Mouse (Mus musculus) stomach, postnatal 0 days (tissue): ENCODE results near the gene Gm44805. TPM values are rescaled to one million over a fixed set of nuclear protein-coding genes. Genes with fewer than 3 reads are reported as not detected.
A peak's percentile ranks its signal among the peaks of the same experiment; 100 is the strongest.

ENCODE experiments used
- ATAC-seq: fragments of 200-750 bp; cut with Nextera tagmentation; 2 replicates; pipeline ENCODE4 v1.8.0; 2017; ENCODE audit not compliant: low FRiP score, low TSS enrichment
- DNase-seq: peaks from one replicate; pipeline ENCODE4 v3.0.0-alpha.2; 2016; ENCODE audit warnings: low spot score
- H3K27ac ChIP-seq: fragments of 300-500 bp; sonication (generic); replicated peaks from 2 replicates; pipeline ENCODE4 v1.5.1; 2014; ENCODE audit warnings: mild to moderate bottlenecking, control low read depth
- H3K27me3 ChIP-seq: fragments of 300-500 bp; sonication (generic); 2 replicates; pipeline ENCODE4 v1.6.1; 2014; ENCODE audit warnings: low read length; ENCODE audit not compliant: control insufficient read depth, insufficient read depth
- H3K36me3 ChIP-seq: fragments of 300-500 bp; sonication (generic); 2 replicates; pipeline ENCODE4 v1.6.1; 2014; ENCODE audit warnings: low read length, mixed read lengths; ENCODE audit not compliant: control insufficient read depth, insufficient read depth
- H3K4me1 ChIP-seq: fragments of 300-500 bp; sonication (generic); replicated peaks from 2 replicates; pipeline ENCODE4 v1.6.1; 2014; ENCODE audit warnings: antibody characterized with exemption; ENCODE audit not compliant: control insufficient read depth, insufficient read depth
- H3K4me2 ChIP-seq: fragments of 300-500 bp; sonication (generic); replicated peaks from 2 replicates; pipeline ENCODE4 v1.6.1; 2014; ENCODE audit warnings: low read depth, mild to moderate bottlenecking, control low read depth, moderate library complexity
- H3K4me3 ChIP-seq: fragments of 300-500 bp; sonication (generic); 2 replicates; pipeline ENCODE4 v1.5.1; 2014; ENCODE audit warnings: low read depth, low read length, control low read depth
- H3K9ac ChIP-seq: fragments of 300-500 bp; sonication (generic); 2 replicates; pipeline ENCODE4 v1.6.1; 2014; ENCODE audit warnings: mild to moderate bottlenecking, low read length, control low read depth, mixed read lengths
- H3K9me3 ChIP-seq: fragments of 300-500 bp; sonication (generic); 2 replicates; pipeline ENCODE4 v1.6.1; 2016; ENCODE audit warnings: low read length; ENCODE audit not compliant: control insufficient read depth
- CTCF ChIP-seq: IDR thresholded peaks from 2 replicates; pipeline ENCODE4 v1.5.1; 2016; ENCODE audit warnings: antibody characterized with exemption, low read depth, mild to moderate bottlenecking, moderate library complexity
- EP300 ChIP-seq: optimal IDR thresholded peaks from 2 replicates; pipeline ENCODE3; 2016; ENCODE audit warnings: antibody characterized with exemption
- WGBS: fragments of 180-500 bp; shearing (Covaris S2); extraction: QIAGEN DNeasy Blood & Tissue Kit; methylation state at CpG from one replicate; pipeline ENCODE4 v1.1.7; 2014; 5-methylcytosine and 5-hydroxymethylcytosine counted together
- polyA plus RNA-seq: library from polyadenylated mRNA; unstranded; fragments of >200 nt; fragmentation: Nextera tagmentation; extraction: Ambion mirVana; gene quantifications from 2 replicates; pipeline ENCODE4 v1.2.1, GENCODE M21; 2015

Gm44805 gene
- polyA plus RNA-seq, 1 experiment from 2014 or later: not detected

DNA sequence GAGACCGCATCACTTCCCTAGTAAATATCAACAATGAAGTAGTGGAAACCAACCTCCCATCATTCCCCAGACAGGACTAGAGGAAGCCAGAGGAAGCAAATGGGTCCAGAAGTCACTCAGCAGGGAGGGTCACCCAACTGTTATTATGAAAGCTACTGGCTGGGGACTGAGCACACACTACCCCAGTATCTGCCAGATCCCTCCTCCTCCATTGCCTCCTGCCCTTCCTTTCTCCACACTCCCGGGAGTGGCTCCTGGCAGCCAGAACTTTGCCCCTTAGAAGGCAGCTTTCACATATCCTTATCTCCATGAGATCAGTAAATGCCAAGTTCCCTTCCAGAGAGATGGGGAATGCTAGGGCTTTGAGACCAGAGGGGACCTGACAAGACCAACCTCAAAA is 57.8 kb downstream of the Gm44805 start:
- Histone ChIP-seq H3K4me2 (no peak overlapping the region), H3K27ac (no peak overlapping the region), H3K36me3 (no peaks in the 10 kb centered on the region), H3K9ac (no peak overlapping the region), H3K4me3 (no peak overlapping the region), H3K4me1 (no peaks in the 10 kb centered on the region), H3K9me3 (no peaks in the 10 kb centered on the region), H3K27me3 (no peaks in the 10 kb centered on the region)
- no peak for ATAC-seq
- no peak for TF ChIP-seq CTCF
- no peak for TF ChIP-seq EP300
- peak; percentile 41 for DNase-seq
- 54% methylated on average over 2 of the region's 2 CpGs for WGBS

DNA sequence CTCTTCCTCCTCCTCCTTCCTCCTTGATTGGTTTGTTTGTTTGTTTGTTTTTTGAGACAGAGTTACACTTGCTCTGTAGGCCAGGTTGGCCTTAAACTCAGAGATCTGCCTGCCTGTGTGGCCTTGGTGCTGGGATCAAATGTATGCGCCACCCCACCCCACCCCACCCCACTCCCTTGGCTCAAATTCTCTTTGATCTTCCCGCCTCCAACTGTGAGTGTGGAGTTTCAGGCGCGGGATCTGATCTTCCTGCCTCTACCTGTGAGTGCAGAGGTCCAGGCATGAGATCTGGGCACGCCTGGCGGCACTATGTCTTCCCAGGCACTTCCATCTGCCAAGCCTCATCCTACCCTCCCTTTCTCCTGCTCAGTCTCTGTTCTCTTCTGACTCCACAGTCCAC is 59.0 kb downstream of the Gm44805 start:
- no peak overlapping the region for H3K9ac ChIP-seq

More for the DNA sequence above, 59.0 kb downstream of the Gm44805 start:
- H3K4me3 ChIP-seq: no peak overlapping the region
- no peak overlapping the region for H3K4me2 ChIP-seq
- TF ChIP-seq EP300: no peak
- TF ChIP-seq CTCF: no peak
- no peaks in the 10 kb centered on the region for H3K27me3 ChIP-seq
- H3K27ac ChIP-seq: no peak overlapping the region
- no peak for ATAC-seq
- H3K36me3 ChIP-seq: no peaks in the 10 kb centered on the region
- WGBS: 36% methylated on average over 6 of the region's 6 CpGs
- H3K9me3 ChIP-seq: no peaks in the 10 kb centered on the region
- no peak for DNase-seq
- H3K4me1 ChIP-seq: no peaks in the 10 kb centered on the region

Other genes with a start within 250 kb of the Gm44805 start
- 5.2 and 5.3 TPM in 2 replicates for gene Mark4, start 222.6 kb downstream of the Gm44805 start, polyA plus RNA-seq
- gene Exoc3l2, start 218.1 kb downstream of the Gm44805 start, polyA plus RNA-seq: 0.97 and 1.1 TPM in 2 replicates
- gene Bloc1s3, start 173.1 kb downstream of the Gm44805 start, polyA plus RNA-seq: 3.2 and 3.7 TPM in 2 replicates
- 113 and 123 TPM in 2 replicates for gene Trappc6a, start 173.0 kb downstream of the Gm44805 start, polyA plus RNA-seq
- 30.8 and 33.0 TPM in 2 replicates for gene Nkpd1, start 163.6 kb downstream of the Gm44805 start, polyA plus RNA-seq
- 16.5 and 21.2 TPM in 2 replicates for gene Ppp1r37, start 118.3 kb downstream of the Gm44805 start, polyA plus RNA-seq
- gene Zfp296, start 104.1 kb downstream of the Gm44805 start, polyA plus RNA-seq: 3.7 and 5.0 TPM in 2 replicates
- gene Gemin7, start 103.8 kb downstream of the Gm44805 start, polyA plus RNA-seq: 108 and 114 TPM in 2 replicates
- gene Clasrp, start 76.9 kb downstream of the Gm44805 start, polyA plus RNA-seq: 19.0 and 21.5 TPM in 2 replicates
- 7.3 and 8.7 TPM in 2 replicates for gene Relb, start 52.0 kb downstream of the Gm44805 start, polyA plus RNA-seq
- gene Clptm1, start 16.4 kb downstream of the Gm44805 start, polyA plus RNA-seq: 55.0 and 65.1 TPM in 2 replicates
- 8.7 and 10.7 TPM in 2 replicates for gene Apoc2, start 3.5 kb downstream of the Gm44805 start, polyA plus RNA-seq
- gene Apoc4, start 56 bp upstream of the Gm44805 start, polyA plus RNA-seq: 2.8 and 6.1 TPM in 2 replicates
- 79.6 and 88.4 TPM in 2 replicates for gene Apoc1, start 11.2 kb upstream of the Gm44805 start, polyA plus RNA-seq
- 383 and 436 TPM in 2 replicates for gene Apoe, start 17.8 kb upstream of the Gm44805 start, polyA plus RNA-seq
- 98.0 and 105 TPM in 2 replicates for gene Tomm40, start 34.0 kb upstream of the Gm44805 start, polyA plus RNA-seq
- gene Nectin2, start 69.1 kb upstream of the Gm44805 start, polyA plus RNA-seq: 82.2 and 83.8 TPM in 2 replicates
- 87.5 and 103 TPM in 2 replicates for gene Bcam, start 89.6 kb upstream of the Gm44805 start, polyA plus RNA-seq
- 44.4 and 48.5 TPM in 2 replicates for gene Cblc, start 115.4 kb upstream of the Gm44805 start, polyA plus RNA-seq
- gene Bcl3, start 141.3 kb upstream of the Gm44805 start, polyA plus RNA-seq: 8.9 and 9.1 TPM in 2 replicates
- 0.29 and 0.41 TPM in 2 replicates for gene Gm19345, start 170.6 kb upstream of the Gm44805 start, polyA plus RNA-seq
- not detected in 2 replicates for gene Ceacam16, start 179.9 kb upstream of the Gm44805 start, polyA plus RNA-seq
- 9.5 and 10.2 TPM in 2 replicates for gene Ceacam19, start 206.5 kb upstream of the Gm44805 start, polyA plus RNA-seq
- 6.2 and 6.7 TPM in 2 replicates for gene Pvr, start 239.7 kb upstream of the Gm44805 start, polyA plus RNA-seq